Mouse (Mus musculus): Measurements from ENCODE around the gene 1700088E04Rik.

Gene 1700088E04Rik

GRCm38 (mm10) chr15:79131442-79131841, 9.6 kb downstream of the 1700088E04Rik start:
- in situ Hi-C loops (cut with MboI, MseI) = no loop called here

DNA sequence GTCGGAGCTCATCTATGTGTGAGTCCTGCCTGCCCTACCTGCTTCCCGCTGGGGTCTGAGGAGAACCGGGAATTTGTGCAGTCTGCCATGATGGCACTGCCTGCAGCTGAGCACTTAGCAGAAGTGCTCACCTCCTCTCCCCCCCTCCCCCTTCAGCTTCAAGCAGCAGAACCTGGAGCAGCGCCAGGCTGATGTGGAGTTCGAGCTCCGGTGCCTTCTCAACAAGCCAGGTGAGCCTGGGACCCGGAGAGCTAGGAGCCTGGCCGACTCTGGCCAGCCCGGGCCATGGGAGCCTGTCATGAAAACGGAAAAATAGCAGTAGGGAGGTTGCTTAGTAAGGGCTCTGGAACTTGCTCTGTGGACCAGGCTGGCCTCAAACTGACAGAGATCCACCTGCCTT, 10.3 kb downstream of the 1700088E04Rik start:
- in situ Hi-C loops (cut with MboI, MseI) = no loop called here

- in situ Hi-C loops (cut with MboI, MseI) = no loop called here
Observed at GRCm38 (mm10) chr15:79129311-79129710, 11.7 kb downstream of the 1700088E04Rik start.

DNA sequence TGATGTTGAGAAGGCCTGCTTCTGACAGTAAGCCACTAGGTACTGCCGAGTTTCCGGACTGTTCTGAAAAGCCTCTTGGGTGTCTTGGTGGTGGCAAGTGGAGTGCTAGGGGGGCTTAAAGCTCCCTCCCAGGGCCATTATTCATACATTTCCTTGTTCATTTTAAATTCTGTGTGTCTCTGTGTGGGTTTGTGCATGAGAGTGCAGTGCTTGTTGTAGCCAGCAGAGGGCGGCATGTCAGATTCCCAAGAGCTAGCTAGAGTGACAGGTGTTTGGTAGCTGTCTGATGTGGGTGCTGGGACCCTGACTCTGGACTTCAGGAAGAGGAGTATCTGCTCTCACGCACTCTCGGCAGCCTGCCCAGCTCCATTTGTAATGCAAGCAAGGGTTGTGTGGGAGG, 12.8 kb downstream of the 1700088E04Rik start:
- in situ Hi-C loops (cut with MboI, MseI) = no loop called here

GRCm38 (mm10) chr15:79127101-79127500, 14.0 kb downstream of the 1700088E04Rik start:
- in situ Hi-C loops (cut with MboI, MseI) = no loop called here

GRCm38 (mm10) chr15:79126217-79126932, 14.7 kb downstream of the 1700088E04Rik start:
- in situ Hi-C loops (cut with MboI, MseI) = no loop called here

DNA sequence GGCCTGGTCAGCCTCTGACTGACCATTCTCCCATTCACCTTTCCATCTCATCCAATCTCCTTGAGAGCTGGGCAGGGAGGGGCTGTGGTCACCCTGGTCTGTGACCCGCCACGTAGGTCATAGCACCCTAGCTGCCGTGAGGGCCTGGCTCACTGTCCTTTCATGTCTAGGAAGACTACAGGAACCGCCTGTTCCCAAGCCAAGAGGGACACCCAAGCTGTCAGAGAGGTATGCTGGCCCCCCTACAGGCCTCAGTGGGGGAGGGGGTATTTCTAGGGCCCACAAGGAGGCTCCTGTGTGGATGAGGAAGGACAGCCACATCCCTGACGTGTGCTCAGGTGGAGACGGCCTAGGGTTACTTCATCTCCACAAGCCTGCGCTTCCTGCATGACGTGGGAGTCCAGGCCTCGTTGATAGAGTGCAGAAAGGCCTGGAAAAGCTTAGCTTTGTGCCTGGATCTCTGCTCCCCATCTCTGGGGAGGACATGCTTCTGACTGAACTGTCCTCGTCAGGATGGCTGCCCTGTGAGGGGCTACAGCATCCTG, 16.6 kb downstream of the 1700088E04Rik start:
- in situ Hi-C loops (cut with MboI, MseI) = no loop called here

DNA sequence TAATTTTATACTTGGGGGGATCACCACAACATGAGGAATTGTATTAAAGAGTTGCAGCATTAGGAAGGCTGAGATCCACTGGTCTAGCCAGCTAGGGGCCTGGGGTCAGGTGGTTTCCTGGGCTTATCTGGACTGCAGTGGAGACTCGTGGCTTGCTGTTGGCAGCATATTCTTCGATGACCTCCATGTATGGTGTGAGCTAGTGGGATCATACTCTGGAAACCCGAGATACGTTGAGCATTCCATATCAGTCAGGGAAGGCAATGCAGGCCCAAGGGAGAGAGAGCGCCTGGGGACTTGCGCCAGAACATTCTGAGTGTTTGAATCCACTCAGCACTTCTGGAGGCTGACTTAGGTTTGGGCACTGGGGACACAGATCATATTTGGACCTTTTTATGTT, 17.3 kb downstream of the 1700088E04Rik start:
- in situ Hi-C loops (cut with MboI, MseI) = no loop called here

GRCm38 (mm10) chr15:79122546-79122945, 18.5 kb downstream of the 1700088E04Rik start:
- in situ Hi-C loops (cut with MboI, MseI) = no loop called here

- in situ Hi-C loops (cut with MboI, MseI) = no loop called here
Observed at GRCm38 (mm10) chr15:79122119-79122518, 18.9 kb downstream of the 1700088E04Rik start.

- in situ Hi-C loops (cut with MboI, MseI) = no loop called here
Observed at GRCm38 (mm10) chr15:79119491-79119890, 21.6 kb downstream of the 1700088E04Rik start.

- in situ Hi-C loops (cut with MboI, MseI) = no loop called here
Observed at GRCm38 (mm10) chr15:79115276-79115675, 25.8 kb downstream of the 1700088E04Rik start.

GRCm38 (mm10) chr15:79111774-79112173, 29.3 kb downstream of the 1700088E04Rik start:
- in situ Hi-C loops (cut with MboI, MseI) = no loop called here

GRCm38 (mm10) chr15:79110528-79110927, 30.5 kb downstream of the 1700088E04Rik start:
- in situ Hi-C loops (cut with MboI, MseI) = no loop called here

- in situ Hi-C loops (cut with MboI, MseI) = no loop called here
Observed at GRCm38 (mm10) chr15:79110031-79110430, 31.0 kb downstream of the 1700088E04Rik start.

- in situ Hi-C loops (cut with MboI, MseI) = no loop called here
Observed at GRCm38 (mm10) chr15:79109321-79109934, 31.6 kb downstream of the 1700088E04Rik start.

- in situ Hi-C loops (cut with MboI, MseI) = no loop called here
Observed at GRCm38 (mm10) chr15:79108421-79109320, 32.4 kb downstream of the 1700088E04Rik start, which contains the start of gene Micall1. Gene Micall1, plus strand, starts transcription at chr15:79108898.

- in situ Hi-C loops (cut with MboI, MseI) = no loop called here
Observed at GRCm38 (mm10) chr15:79107966-79108365, 33.1 kb downstream of the 1700088E04Rik start.

DNA sequence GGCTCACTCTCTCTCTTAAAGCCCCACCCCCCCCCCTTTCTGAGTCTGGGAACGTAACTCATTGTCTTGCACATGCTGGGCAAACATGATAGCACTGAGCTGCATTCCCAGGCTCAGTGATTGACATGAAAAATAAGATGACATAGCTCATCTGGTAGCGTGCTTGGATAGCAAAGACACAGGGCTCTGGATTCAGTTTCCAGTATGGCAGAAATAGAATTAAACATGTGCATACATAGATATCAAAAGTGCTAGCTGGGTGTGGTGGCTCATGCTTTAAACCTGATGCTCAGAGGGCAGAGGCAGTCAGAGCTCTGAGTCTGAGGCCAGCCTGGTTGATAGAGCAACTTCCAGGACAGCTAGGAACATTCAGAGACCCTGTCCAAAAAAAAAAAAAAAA, 35.2 kb downstream of the 1700088E04Rik start:
- in situ Hi-C loops (cut with MboI, MseI) = no loop called here

DNA sequence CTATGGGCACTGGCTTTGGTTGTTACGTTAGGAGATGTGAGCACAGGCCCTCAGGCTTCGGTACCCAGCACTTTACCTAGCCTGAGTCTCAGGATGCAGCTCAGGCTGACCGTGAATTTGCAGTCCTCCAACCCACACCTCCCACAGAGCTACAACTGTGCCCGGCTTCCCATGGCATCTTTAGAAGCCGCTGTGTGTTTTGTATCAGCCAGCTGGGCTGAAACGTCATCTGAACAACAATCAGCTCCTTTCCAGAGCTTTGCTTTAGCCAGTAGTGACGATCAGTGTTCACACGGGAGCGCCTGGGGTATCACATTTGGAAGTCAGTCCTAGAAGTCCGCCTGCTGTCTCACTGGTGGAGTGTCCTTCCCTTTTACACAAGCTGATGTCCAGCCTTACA, 37.8 kb downstream of the 1700088E04Rik start:
- in situ Hi-C loops (cut with MboI, MseI) = no loop called here

DNA sequence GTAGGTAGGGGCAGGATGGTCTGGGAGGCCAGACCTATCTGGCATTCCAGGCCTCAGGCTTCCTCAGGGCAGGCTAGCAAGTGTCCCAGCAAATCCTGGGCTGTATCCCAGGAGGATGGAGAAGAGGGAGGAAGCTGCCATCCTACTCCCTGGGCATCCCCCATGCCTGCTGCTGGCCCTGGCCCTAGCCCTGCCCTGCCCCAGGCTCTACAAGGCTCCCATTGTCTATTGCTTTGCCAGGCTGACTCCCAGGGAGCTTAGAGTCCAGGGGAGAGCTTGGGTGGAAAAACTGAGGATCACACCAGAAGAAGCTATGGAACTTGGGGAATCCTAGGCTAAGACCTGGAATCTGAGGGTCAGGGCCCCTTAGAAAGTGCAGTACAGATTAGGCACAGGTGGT, 39.5 kb downstream of the 1700088E04Rik start:
- in situ Hi-C loops (cut with MboI, MseI) = no loop called here

GRCm38 (mm10) chr15:79100391-79100790, 40.7 kb downstream of the 1700088E04Rik start:
- in situ Hi-C loops (cut with MboI, MseI) = no loop called here

All from T-helper 1 cell (primary cell).